Mouse (Mus musculus): Measurements from ENCODE around the gene Srcap. TPM values are rescaled to one million over a fixed set of nuclear protein-coding genes. Genes with fewer than 3 reads are reported as not detected.
A peak's percentile ranks its signal among the peaks of the same experiment; 100 is the strongest.

Srcap gene
- polyA plus RNA-seq, 1 experiment, result 58.1 TPM

DNA sequence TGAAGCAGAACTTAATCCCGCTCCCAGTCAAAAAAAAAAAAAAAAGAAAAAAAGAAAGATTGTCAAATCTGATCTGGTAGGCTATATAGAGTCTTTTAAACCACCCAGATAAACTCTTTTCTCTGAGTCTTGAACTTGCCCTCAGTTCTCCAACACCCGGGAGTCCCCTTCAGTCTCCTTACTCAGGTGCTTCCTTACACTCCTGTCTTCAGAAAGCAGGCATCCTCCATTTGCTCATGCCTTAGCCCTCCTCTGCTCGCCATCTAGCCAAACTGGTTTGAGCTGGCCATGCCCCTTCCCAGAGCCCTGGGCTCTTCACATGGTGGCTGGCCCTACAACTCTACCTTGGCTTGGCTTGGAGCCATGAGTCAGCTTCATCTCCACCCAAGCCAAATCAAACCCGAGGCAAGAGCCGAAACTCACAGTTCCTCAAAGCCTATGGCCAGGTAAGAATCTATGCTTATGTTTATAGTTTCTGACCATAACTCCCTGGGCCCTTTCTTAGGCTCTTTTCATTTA lies 49.6 kb downstream of the Srcap start, which contains the start of gene Tmem265:
Gene Tmem265, plus strand, starts transcription at position 51 of the 519 bp plus-strand sequence.
- Histone ChIP-seq H3K4me1 (ENCODE audit: control insufficient read depth, insufficient read depth, low read length) (peaks cover 5% of the 10 kb centered on the region; the same call in 1 of the 2 replicates), H3K4me3 (ENCODE audit: insufficient read depth, low read length) (no peak within 1 kb of the TSS), H3K27ac (ENCODE audit: insufficient read depth, low read depth, low read length) (no peak within 1 kb of the TSS)
- TF ChIP-seq CTCF (IDR thresholded peaks at IDR 0.05; ENCODE audit: low read depth, low read length), result no peak
- no peak for TF ChIP-seq POLR2A (IDR thresholded peaks at IDR 0.05; ENCODE audit: borderline replicate concordance, low read depth, low read length)

DNA sequence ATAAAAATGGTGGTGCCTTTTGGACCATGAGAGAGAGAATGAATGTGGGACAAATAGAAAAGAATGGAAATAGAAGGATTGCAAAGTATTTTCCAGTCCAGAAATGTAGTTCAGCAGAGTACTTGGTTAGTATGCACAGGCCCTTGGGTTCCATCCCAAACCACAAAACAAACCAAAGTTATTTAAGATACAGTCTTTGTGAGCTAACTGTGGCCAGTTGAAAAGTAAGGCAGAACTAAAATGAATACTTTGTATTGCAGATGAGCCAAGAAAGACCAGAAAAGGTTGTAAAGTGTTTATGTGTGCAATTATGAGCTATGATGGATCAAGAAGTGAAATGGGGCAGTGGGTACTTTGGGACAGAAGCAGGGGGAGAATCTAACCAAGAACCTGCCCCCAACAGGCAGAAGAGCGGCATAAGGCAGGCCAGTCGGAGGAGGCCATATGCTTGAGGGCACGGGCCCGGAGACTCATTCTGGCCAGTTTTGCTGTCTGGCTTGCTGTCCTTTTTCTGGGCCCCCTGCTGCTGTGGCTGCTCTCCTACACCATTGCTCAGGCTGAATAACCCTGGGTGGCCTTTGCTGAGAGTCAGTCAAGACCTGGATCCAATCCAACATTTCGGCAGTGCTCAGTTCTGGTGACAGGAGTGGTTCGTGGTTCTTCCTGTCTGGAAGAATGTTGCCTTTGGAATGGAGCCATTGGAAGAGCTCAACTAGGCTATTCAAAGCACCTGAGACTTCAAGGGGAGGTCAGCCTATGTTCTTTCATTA lies 52.8 kb downstream of the Srcap start:
- H3K27ac ChIP-seq (ENCODE audit: insufficient read depth, low read depth, low read length), result no peak overlapping the region
- H3K4me3 ChIP-seq (ENCODE audit: insufficient read depth, low read length), result no peak overlapping the region
- TF ChIP-seq CTCF (IDR thresholded peaks at IDR 0.05; ENCODE audit: low read depth, low read length) (no peak), POLR2A (IDR thresholded peaks at IDR 0.05; ENCODE audit: borderline replicate concordance, low read depth, low read length) (no peak)
- H3K4me1 ChIP-seq (ENCODE audit: control insufficient read depth, insufficient read depth, low read length), result no peaks in the 10 kb centered on the region

DNA sequence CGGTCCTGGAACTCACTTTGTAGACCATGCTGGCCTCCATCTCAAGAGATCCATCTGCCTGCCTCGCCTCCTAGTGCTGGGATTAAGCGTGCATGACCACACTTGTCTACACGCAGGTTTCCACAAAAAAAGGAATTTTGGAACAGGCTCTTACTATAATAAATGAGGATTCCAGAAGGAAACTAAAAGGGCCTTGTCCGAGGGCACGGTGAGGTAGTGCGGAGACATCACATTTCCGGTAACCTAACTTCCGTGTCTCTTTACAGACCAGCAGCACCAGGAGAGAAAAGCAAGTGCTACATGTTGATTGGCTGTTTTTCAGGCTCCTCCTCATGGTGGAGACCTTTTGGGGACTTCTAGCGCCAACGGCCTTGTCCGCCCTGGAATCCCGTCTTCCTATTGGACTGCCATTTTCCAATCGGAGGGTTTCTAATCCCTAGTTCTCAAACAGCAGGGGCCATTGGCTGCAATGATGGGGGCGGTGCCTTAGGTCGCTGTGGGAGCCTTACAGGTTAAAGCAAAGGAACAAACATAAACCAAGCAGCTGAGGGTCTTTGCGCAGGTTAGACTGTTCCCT lies 61.2 kb downstream of the Srcap start, which contains the start of gene Phkg2:
Gene Phkg2, plus strand, starts transcription at position 446 of the 577 bp plus-strand sequence.
- H3K27ac ChIP-seq (ENCODE audit: insufficient read depth, low read depth, low read length), result peak within 1 kb of the TSS; percentile 68
- H3K4me1 ChIP-seq (ENCODE audit: control insufficient read depth, insufficient read depth, low read length), result peaks cover 14% of the 10 kb centered on the region
- TF ChIP-seq POLR2A (IDR thresholded peaks at IDR 0.05; ENCODE audit: borderline replicate concordance, low read depth, low read length) (no peak), CTCF (IDR thresholded peaks at IDR 0.05; ENCODE audit: low read depth, low read length) (no peak)
- peak within 1 kb of the TSS; percentile 100 for H3K4me3 ChIP-seq (ENCODE audit: insufficient read depth, low read length)

DNA sequence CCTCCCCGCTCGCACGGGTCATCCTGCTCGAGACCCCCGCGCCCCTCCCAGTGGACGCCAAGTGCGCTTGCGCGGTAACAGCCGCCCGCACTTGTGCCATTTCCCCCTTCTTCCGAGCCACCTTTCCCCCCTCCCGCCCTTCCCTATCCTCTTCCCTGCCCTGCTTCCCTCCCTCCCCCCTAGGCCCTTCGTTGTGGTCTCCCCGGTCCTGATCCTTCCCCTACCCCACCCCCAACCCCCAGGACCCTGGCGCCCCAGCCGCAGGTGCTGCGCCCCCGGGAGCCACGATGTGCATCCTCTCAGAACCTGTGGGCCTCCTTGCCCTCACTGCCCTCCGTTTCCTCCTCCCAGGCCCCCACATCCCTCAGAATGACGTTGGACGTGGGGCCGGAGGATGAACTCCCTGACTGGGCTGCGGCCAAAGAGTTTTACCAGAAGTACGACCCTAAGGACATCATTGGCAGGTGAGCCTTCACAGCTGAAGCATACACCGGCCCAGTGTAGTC lies 61.8 kb downstream of the Srcap start:
- H3K4me1 ChIP-seq (ENCODE audit: control insufficient read depth, insufficient read depth, low read length), result peaks cover 14% of the 10 kb centered on the region
- H3K27ac ChIP-seq (ENCODE audit: insufficient read depth, low read depth, low read length), result peak overlapping the region; percentile 28; the same call in 1 of the 2 replicates

DNA sequence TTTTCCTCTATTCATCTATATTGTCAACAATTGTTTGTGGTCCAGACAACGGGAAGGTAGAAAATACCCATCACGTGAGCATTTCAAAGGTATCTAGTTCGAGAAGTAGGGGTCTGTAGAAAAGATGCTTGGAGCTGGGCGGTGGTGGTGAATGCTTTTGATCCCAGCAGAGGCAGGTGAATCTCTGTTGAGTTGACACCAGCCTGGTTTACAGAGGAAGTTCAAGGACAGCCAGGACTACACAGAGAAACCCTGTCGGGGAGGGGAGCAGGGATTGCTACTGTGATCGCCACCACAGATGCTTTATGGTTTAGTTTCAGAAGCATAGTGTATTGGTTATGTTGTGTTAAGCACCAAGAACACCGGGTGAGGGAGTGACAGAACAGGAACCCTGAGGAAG lies 62.3 kb downstream of the Srcap start:
- Histone ChIP-seq H3K4me1 (ENCODE audit: control insufficient read depth, insufficient read depth, low read length) (peaks cover 14% of the 10 kb centered on the region), H3K27ac (ENCODE audit: insufficient read depth, low read depth, low read length) (no peak overlapping the region), H3K4me3 (ENCODE audit: insufficient read depth, low read length) (peak overlapping the region; percentile 100)
- no peak for TF ChIP-seq POLR2A (IDR thresholded peaks at IDR 0.05; ENCODE audit: borderline replicate concordance, low read depth, low read length)
- no peak for TF ChIP-seq CTCF (IDR thresholded peaks at IDR 0.05; ENCODE audit: low read depth, low read length)

More for the DNA sequence above, 61.8 kb downstream of the Srcap start:
- H3K4me3 ChIP-seq (ENCODE audit: insufficient read depth, low read length), result peak overlapping the region; percentile 100
- TF ChIP-seq POLR2A (IDR thresholded peaks at IDR 0.05; ENCODE audit: borderline replicate concordance, low read depth, low read length), result no peak
- TF ChIP-seq CTCF (IDR thresholded peaks at IDR 0.05; ENCODE audit: low read depth, low read length), result no peak

DNA sequence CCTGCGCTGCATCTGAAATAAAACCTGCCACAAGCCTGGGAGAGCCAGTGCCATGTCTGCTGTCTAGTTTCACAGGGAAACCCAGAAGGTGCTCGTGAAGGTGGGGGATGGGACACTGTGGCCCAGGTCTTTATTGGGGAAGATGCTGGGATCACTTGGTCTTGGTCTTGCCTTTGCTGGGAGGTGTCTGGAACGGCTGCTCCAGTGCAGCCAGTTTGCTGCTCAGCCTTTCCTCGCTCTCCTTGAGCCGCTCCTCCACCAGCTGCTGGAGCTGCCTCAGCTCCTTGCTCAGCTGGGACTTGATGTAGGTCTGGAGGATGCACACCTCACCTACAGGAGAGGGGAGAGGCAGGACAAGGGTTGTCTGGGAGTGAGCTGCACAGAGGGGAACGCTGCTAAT lies 71.5 kb downstream of the Srcap start:
- Histone ChIP-seq H3K4me1 (ENCODE audit: control insufficient read depth, insufficient read depth, low read length) (peaks cover 4% of the 10 kb centered on the region), H3K4me3 (ENCODE audit: insufficient read depth, low read length) (no peak overlapping the region), H3K27ac (ENCODE audit: insufficient read depth, low read depth, low read length) (no peak overlapping the region)
- TF ChIP-seq POLR2A (IDR thresholded peaks at IDR 0.05; ENCODE audit: borderline replicate concordance, low read depth, low read length) (no peak), CTCF (IDR thresholded peaks at IDR 0.05; ENCODE audit: low read depth, low read length) (no peak)

DNA sequence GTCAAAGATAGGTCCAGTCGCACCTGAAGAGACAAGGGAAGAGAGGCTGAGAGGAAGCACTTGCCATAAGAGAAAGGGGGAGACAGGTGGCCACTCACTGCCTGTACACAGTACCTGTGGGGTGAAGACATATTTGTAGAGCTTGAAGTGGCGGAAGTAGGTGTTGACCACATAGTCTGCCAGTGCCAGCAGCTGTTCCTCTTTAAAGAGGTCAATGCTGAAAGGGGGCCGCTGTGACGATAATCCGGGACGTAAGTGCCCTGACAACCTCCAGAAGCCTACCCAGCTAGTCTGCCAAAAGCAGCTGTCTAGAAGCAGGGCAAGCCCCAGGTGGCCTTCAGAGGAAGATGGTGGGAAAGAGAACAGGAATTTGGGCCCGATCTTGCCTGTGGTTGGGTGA lies 73.2 kb downstream of the Srcap start:
- no peak for TF ChIP-seq POLR2A (IDR thresholded peaks at IDR 0.05; ENCODE audit: borderline replicate concordance, low read depth, low read length)
- TF ChIP-seq CTCF (IDR thresholded peaks at IDR 0.05; ENCODE audit: low read depth, low read length), result no peak
- Histone ChIP-seq H3K27ac (ENCODE audit: insufficient read depth, low read depth, low read length) (no peak overlapping the region), H3K4me1 (ENCODE audit: control insufficient read depth, insufficient read depth, low read length) (peaks cover 9% of the 10 kb centered on the region), H3K4me3 (ENCODE audit: insufficient read depth, low read length) (no peak overlapping the region)

DNA sequence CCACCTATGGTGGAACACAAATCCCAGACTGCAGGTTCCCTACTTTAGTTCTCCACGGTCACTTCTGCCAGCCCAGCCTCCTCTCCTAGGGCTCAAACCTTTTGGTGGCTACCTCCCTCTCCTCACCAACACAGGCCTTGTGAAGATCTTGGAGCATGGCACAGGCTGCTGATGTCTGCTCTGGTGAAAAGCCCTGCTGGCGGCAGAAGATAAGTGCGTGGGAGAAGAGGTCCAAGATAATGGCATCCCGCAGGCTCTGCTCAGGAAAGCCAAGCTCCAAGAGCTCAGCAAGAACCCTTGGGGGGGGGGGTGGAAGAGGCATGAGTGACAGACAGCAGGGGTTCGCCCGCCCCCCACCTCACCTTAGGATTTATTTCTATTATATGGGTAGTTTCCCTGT lies 74.4 kb downstream of the Srcap start:
- no peak overlapping the region for H3K4me3 ChIP-seq (ENCODE audit: insufficient read depth, low read length)
- TF ChIP-seq POLR2A (IDR thresholded peaks at IDR 0.05; ENCODE audit: borderline replicate concordance, low read depth, low read length), result no peak
- TF ChIP-seq CTCF (IDR thresholded peaks at IDR 0.05; ENCODE audit: low read depth, low read length), result no peak
- H3K27ac ChIP-seq (ENCODE audit: insufficient read depth, low read depth, low read length), result no peak overlapping the region
- H3K4me1 ChIP-seq (ENCODE audit: control insufficient read depth, insufficient read depth, low read length), result peaks cover 9% of the 10 kb centered on the region

DNA sequence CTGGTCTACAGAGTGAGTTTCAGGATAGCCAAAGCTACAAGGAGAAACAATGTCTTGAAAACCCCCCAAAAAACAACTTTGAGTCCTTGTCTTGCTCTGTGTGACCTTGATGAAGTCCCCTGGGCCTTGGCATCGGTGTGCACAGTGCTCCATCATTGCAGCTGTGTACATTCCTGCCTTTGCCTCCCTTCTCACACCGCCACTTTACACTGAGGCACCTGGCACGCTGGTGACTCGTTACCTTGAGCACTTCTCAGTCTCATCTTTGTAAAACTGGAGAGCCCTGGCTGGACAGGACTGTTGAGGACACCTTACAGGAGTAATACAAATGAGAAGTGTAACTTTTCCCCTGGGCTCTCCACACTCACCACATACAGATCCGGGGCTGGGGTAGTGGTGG lies 75.4 kb downstream of the Srcap start:
- peak overlapping the region; percentile 65 for H3K4me3 ChIP-seq (ENCODE audit: insufficient read depth, low read length)
- no peak overlapping the region for H3K27ac ChIP-seq (ENCODE audit: insufficient read depth, low read depth, low read length)
- TF ChIP-seq POLR2A (IDR thresholded peaks at IDR 0.05; ENCODE audit: borderline replicate concordance, low read depth, low read length) (no peak), CTCF (IDR thresholded peaks at IDR 0.05; ENCODE audit: low read depth, low read length) (no peak)
- H3K4me1 ChIP-seq (ENCODE audit: control insufficient read depth, insufficient read depth, low read length), result peaks cover 9% of the 10 kb centered on the region

Measured in bone marrow macrophage, adult 2 months (primary cell).